Mouse (Mus musculus): ENCODE measurements around the gene Bst1.

Bst1 gene

DNA sequence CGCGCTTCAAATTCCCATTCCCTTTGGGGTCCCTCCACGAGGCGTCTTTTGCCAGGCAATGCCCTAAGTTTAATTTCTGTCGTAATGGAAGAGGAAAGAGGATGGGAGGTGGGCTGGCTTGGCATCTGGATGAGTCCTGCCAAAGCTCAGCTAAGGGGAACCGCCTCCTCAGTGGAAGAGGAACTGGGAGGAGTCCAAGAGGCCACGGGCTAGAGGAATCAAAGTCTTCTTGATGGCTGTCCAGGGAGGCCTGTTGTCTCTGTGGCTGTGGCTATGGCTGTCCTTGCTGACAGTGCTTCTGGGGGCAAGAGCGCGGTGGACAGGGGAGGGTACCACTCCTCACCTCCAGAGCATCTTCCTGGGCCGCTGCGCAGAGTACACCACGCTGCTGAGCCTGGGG is at the start of gene Bst1:
Bst1 (plus strand) TSS at position 191 of the 400 bp plus-strand sequence.
- peak in 1 of 2 experiments; percentile 7 for DNase-seq (ENCODE audit: low spot score in 2 of 2)

DNA sequence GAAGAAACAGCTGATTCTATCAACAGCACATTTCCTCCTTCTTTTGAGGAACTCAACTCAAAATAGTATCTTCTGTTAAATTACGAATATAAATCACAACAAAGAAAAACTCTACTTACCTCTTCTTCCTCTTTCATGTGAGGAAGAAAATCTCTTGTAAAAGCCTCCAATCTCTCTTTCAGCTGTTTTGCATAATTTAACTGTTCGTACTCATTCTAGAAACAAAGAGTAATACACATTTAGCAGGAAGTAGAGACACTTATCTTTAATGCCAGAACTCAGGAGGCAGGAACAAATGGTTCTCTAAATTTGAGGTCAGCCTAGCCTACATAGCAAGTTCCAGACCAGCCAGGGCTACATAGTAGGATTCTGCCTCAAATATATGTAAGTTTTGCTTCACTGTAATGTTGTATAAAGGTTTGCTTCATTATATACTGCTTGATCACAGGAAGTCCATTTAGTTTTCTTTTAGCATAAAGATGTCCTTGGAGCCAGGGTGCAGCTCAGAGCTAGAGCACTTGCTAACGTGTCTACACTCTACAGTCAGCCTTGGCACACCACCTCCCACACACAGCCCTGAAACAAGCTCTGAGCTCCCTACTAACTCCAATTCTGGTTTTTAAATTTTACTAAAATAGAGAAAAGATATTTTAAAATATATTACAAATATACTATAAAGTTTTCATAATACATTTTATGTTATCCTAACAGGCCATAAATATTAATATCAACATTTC is 47.9 kb upstream of the Bst1 start:
- DNase-seq (ENCODE audit: low spot score in 2 of 2) = no peak

DNA sequence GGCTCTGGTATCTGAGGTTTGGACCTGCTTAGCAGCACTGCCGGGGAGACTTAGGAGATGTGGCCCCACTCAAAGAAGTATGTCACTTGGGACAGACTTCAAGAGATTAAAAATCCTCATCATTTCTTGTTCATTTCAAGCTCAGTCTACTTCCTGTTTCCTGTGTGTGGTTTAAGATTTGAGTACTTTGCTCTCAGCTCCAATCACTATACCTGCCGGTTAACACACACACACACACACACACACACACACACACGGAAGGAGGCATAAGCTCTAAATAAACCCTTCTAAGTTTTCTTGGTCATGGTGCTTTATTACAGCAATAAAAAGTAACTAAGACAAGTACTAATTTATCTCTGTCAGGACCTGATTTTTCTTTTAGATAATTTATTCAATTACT is 47.1 kb upstream of the Bst1 start:
- DNase-seq (ENCODE audit: low spot score in 2 of 2) = no peak

GRCm38 (mm10) chr5:43776407-43776806 is 42.3 kb upstream of the Bst1 start:
- no peak for DNase-seq (ENCODE audit: low spot score in 2 of 2)

- DNase-seq (ENCODE audit: low spot score in 2 of 2) = no peak
These were observed 41.7 kb upstream of the Bst1 start for GRCm38 (mm10) chr5:43776993-43777392.

- DNase-seq (ENCODE audit: low spot score in 2 of 2) = no peak
These were observed 40.1 kb upstream of the Bst1 start for GRCm38 (mm10) chr5:43778583-43778982.

DNA sequence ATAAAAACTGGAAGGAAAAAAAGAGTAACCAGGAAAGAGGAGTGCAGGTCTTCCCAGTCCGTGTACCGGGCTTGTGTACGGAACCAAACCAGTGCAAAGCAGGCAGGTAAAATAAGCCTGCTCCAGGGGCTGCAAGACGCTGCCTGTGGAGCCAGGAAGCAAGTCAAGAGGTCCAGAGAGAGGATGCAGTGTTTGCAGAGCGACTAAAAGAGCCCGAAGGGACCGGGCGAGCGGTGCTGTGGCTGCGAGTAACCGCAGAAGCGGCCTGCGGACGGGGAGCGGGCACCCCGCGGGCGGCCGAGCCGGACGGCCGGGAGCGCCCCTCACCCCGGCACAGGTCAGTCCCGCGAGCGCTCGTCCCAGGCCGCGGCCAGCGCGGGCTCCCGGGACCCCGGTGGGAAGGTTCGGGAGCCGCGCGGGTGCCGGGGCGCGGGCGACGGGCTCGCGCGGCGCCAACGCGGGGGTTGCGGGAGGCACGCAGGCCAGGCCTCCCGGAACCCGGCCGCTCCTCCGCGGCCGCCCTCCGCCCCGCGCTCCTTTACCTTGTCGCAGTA is 37.2 kb upstream of the Bst1 start:
- DNase-seq (ENCODE audit: low spot score in 2 of 2) = peak; percentile 28 to 41

DNA sequence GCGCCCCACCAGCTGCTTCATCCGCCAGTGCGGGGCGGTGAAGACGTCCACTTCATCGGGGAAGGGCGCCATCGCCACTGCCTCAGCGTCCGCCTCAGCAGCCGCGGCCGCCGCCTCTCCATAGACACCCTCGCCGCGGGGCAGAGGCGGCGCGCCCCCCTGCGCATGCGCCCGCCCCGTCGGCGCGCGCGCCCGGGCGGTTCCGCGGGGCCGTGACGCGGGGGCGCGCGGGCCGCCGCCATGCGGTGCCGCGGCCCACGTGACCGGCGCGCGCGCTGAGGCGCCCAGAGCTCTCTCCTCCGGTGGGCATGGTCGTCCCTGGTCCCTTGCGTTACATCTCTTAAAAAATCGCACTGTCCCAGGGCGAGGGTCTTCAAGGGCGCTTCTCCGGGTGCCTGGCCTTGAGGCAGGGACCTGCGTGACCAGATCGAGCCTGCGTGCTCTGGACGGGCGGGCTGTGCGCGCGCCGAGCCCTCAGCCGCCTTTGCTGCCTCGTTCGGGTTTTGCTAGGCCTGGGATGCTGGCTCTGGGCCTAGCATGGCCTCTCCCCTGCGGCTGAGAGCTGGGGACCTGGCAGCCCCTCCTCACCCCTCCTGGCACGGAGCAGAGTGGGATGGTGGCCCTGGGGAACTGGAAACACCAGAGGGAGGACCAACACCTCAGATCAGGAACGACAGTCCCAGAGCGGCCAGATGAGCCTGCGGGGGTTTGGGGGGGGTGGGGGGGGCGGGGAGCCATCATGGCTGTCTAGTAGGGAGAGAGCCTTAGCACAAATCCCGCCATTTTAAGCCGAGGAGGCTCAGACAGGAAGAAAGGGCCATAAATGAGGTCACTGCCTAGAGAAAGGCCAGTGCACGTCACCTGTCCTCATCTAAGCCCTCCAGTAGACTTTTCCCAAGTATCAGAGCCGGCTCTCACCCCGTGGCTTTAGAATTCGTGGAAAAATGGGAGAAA is 36.4 kb upstream of the Bst1 start:
- DNase-seq (ENCODE audit: low spot score in 2 of 2) = peak; percentile 65 to 66

- no peak for DNase-seq (ENCODE audit: low spot score in 2 of 2)
These were observed 34.7 kb upstream of the Bst1 start for GRCm38 (mm10) chr5:43783996-43784395.

GRCm38 (mm10) chr5:43786607-43787006 is 32.1 kb upstream of the Bst1 start:
- no peak for DNase-seq (ENCODE audit: low spot score in 2 of 2)

DNA sequence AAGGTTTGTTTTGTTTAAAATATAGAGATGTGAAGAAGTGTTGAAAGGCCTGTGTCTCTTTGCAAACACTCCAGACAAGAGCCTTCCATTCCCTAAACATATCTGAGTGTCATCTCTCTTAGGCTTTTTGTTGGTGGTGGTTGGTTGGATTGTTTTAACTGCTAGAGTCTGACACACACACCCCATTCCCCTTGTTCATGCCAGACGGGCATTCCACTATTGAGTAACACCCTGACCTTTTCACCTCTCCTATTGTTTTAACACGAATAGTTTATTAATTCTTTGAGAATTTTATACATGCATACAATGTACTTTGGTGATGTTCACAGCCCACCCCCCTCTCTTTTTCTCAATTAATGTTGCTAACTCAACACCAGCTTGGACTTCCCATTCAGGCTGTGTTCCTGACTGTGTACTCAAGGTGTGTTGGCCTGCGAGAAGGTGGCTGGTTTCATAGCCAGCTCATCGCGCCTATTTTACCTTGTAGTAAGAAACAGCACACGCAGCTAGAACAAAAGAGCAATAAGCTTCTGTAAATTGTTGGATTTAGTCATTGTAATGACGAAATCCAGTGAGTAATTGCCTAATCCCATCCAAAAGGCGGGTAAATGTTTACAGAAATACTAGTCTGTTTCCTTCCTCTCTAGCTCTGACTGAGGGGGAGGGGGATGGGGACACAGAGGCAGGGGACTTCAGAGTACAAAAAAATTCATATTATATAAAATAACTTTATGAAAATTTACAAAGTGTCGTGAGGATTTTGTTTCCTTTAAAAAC is 30.5 kb upstream of the Bst1 start:
- DNase-seq (ENCODE audit: low spot score in 2 of 2) = peak in 1 of 2 experiments; percentile 8

DNA sequence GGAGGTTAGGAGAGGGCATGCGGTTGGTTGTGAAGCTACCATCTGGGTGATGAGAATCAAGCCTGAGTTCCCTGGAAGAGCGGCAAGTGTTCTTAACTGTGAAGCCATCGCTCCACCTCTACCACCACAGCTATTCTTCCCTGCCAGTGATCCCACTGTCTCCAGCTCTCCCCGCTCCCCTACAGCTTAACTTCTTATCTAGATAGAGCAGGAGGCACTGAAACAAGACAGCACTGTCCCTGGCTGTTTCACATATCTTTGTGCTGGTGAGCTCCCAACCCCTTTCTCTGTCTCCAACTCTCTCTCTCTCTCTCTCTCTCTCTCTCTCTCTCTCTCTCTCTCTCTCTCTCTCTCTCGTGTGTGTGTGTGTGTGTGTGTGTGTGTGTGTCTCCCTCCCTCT is 26.3 kb upstream of the Bst1 start:
- DNase-seq (ENCODE audit: low spot score in 2 of 2) = no peak

- no peak for DNase-seq (ENCODE audit: low spot score in 2 of 2)
These were observed 19.2 kb upstream of the Bst1 start for GRCm38 (mm10) chr5:43799530-43799929.

DNA sequence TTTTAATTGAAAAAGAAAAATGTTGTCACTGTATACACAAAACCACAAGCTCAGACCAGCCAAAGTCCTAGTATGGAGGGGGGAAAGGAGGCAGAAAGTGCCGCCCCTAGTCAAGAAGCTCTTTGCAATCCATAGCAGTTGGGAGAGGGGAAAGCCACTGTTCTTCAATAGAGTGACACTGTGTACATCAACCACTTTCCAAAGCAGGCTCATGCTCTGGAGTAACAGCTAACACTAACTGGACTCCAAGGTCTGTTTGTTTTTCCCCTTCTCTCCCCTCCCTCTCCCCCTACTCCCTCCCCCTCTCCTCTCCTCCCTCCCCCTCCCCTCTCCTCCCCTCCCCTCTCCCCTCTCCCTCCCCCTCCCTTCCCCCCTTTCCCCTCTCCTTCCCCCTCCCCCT is 18.0 kb upstream of the Bst1 start:
- DNase-seq (ENCODE audit: low spot score in 2 of 2) = no peak

DNA sequence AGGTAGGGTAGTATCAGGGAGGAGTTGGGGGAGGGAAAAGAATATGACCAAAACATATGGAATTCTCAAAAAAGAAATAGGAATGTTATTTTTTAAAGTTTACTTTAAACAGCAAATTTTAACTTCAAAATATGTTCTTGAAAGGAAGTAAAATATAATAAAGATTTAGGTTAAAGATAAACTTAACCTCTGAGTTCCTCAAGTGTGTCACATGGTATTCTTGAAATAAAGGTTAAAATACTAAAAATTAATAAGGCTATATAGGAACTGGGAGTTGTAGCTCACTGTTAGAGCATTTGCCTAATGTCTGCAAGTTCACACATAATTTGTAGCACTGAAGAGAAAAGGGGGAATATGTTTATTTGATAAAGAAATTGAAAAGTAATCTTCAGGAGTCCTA is 17.4 kb upstream of the Bst1 start:
- DNase-seq (ENCODE audit: low spot score in 2 of 2) = no peak

DNA sequence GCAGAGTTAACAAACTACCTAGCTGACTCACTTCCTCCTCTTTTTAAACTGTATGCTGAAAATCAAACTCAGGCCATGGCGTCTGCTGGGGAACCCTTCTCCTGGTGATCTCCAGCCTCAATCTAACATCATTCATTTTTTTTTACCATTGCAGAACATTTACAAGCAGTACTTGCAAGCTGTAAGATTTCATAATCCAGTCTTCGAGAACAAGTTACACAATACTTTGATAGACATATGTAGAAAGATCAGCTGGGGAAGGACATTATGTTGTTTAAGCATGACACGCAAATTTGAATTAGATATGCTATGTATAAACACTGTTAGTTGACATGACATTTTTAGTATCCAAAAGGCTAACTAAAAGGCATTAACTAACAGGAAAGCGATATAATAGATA is 16.9 kb upstream of the Bst1 start:
- DNase-seq (ENCODE audit: low spot score in 2 of 2) = no peak

DNA sequence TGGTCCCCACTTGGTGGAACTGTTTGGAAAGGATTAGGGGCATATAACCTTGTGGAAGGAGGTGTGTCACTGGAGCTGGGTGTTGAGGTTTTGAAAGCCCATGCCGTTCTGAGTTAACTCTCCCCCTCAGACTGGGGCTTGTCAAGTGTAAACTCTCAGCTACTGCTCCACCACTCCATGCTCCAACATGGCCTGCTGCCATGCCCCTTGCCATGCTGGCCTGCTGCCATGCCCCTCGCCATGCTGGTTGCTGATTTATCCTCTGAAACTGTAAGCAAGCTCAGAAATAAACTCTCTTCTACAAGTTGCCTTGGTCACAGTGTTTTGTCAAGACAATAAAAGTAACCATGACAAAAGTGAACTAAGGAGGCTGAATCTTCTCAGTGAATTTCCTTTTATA is 13.3 kb upstream of the Bst1 start:
- no peak for DNase-seq (ENCODE audit: low spot score in 2 of 2)

DNA sequence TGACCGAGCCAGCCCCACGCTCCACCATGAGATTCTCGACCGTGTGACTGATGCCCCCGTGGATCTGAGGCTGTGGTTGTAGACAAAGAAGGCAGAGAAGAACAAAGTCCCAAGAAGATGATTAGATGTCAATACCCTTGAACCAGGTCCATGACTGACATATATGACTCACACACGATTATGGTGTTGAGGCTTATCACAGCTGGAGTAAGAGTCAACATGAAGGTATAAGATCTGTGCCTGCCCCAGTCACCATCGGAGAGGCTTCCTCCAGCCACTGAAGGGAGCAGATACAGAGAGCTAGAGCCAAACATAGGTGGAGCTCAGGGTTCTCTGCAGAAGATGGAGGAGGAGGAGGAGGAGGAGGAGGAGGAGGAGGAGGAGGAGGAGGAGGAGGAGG is 12.3 kb upstream of the Bst1 start:
- no peak for DNase-seq (ENCODE audit: low spot score in 2 of 2)

DNA sequence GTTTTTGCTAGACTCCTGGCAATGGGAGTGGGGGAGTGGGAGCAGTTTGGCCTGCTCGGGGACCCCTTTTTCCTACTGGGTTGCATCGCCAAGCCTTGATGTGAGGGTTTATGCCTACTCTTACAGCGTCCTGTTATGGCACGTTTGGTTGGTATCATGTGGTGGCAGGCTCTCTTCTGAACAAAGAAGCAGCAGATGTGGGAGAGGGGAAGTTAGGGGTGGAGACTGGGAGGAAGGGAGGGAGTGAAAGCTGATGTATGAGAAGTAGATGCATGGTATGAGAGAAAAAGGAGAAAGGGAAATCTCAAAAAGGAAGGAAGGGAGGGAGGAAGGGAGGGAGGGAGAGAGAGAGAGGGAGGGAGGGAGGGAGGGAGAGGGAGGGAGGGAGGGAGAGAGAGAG is 11.8 kb upstream of the Bst1 start:
- no peak for DNase-seq (ENCODE audit: low spot score in 2 of 2)

DNA sequence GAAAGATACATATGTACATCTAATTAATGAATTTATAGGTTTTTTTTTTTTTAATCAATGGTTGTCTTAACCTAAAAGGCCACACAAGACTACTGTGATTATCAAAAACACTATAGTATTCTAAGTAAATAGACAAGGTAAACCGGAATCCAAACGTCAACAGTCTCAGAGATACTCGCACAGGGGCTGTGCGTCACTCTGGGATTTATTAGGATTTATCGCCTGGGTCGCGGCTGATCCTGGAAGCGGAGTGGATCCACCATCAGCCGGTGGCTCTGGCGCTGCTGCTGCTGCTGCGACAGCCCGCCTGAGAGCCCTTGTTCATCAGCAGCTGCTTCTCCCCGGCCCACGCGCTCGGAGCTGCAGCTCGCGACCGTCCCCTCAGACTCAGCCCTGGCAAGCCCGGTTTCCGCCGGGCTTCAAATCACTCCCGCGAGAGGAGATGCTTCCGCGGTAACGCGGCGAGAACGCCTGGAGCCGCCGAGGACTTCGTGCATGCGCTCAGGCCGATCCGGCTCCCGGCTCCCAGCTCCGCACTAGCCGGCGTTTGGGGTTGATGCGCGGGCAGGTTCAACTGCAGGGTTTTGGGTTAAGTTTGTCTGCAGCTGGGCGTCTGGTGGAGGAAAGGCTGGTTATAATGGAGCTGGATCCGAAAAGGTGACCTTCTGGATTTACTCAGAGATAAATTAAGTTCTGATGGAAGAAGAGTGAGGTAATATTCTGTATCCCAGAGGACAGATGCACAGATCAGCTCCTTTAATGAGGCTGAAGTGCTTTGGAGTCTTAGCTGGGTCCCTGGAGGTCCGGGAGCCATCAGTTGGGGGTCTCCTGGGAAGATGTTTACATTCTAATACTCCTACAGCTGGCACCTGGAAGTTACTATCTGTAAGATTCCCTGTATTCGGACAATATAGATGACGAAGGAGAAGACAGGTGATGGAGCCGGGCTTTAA is 10.7 kb upstream of the Bst1 start:
- DNase-seq (ENCODE audit: low spot score in 2 of 2) = peak; percentile 70 to 81
